Mouse (Mus musculus): Measurements from ENCODE around the gene Prr5. TPM values are rescaled to one million over a fixed set of nuclear protein-coding genes. Genes with fewer than 3 reads are reported as not detected.
A peak's percentile ranks its signal among the peaks of the same experiment; 100 is the strongest.

Prr5 gene
- polyA plus RNA-seq, 1 experiment from 2014 or later: 9.2 TPM

GRCm38 (mm10) chr15:84681455-84682193 lies 12.2 kb downstream of the Prr5 start:
- Histone ChIP-seq H3K4me1 (ENCODE audit: insufficient read depth, low read depth, low read length) (peaks cover 5% of the 10 kb centered on the region; the same call in 1 of the 2 replicates), H3K9ac (replicated peaks; ENCODE audit: low read depth) (peak overlapping the region; percentile 76), H3K36me3 (ENCODE audit: insufficient read depth, low read length) (no peaks in the 10 kb centered on the region), H3K4me2 (replicated peaks; ENCODE audit: low read depth, low read length) (peak overlapping the region; percentile 96), H3K27me3 (replicated peaks; ENCODE audit: insufficient read depth, low read length) (no peaks in the 10 kb centered on the region), H3K9me3 (ENCODE audit: low read length) (no peaks in the 10 kb centered on the region), H3K27ac (ENCODE audit: low read length) (peak overlapping the region; percentile 64; the same call in 1 of the 2 replicates), H3K4me3 (ENCODE audit: low read depth, low read length) (peak overlapping the region; percentile 62)
- no peak for TF ChIP-seq EP300 (IDR thresholded peaks at IDR 0.05)
- TF ChIP-seq CTCF (IDR thresholded peaks at IDR 0.05): peak; percentile 43
- 1% methylated on average over 18 of the region's 31 CpGs for WGBS
- peak; percentile 63 for ATAC-seq
- DNase-seq (ENCODE audit: low spot score): peak; percentile 76

DNA sequence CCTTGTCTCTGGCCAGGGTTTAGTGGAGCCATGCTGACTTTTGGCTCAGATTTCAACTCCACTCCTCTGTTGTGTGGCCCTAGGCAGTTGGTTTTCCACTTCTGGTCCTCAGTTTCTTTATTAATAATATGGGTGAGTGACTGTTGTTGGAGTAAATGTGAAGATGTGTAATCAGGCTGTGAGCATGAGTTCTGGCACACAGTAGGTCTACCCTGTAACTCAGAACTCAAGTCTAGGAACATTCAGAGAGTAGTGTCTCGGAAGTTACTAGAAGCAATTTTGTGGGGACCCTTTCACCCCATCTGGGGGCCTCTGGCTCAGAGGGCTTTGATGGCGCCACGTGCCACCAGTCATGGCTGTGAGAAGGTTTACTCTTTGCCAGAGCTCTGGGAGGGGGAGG lies 12.8 kb downstream of the Prr5 start:
- Histone ChIP-seq H3K9ac (replicated peaks; ENCODE audit: low read depth) (no peak overlapping the region), H3K4me1 (ENCODE audit: insufficient read depth, low read depth, low read length) (peaks cover 5% of the 10 kb centered on the region; the same call in 1 of the 2 replicates), H3K27ac (ENCODE audit: low read length) (no peak overlapping the region), H3K27me3 (replicated peaks; ENCODE audit: insufficient read depth, low read length) (no peaks in the 10 kb centered on the region), H3K4me2 (replicated peaks; ENCODE audit: low read depth, low read length) (peak overlapping the region; percentile 96), H3K36me3 (ENCODE audit: insufficient read depth, low read length) (no peaks in the 10 kb centered on the region), H3K4me3 (ENCODE audit: low read depth, low read length) (no peak overlapping the region), H3K9me3 (ENCODE audit: low read length) (no peaks in the 10 kb centered on the region)
- TF ChIP-seq CTCF (IDR thresholded peaks at IDR 0.05): no peak
- TF ChIP-seq EP300 (IDR thresholded peaks at IDR 0.05): no peak
- DNase-seq (ENCODE audit: low spot score) (no peak), ATAC-seq (no peak)
- WGBS: 81% methylated on average over 3 of the region's 3 CpGs

- no peaks in the 10 kb centered on the region for H3K9me3 ChIP-seq (ENCODE audit: low read length)
- H3K4me3 ChIP-seq (ENCODE audit: low read depth, low read length): no peak overlapping the region
- no peak overlapping the region for H3K9ac ChIP-seq (replicated peaks; ENCODE audit: low read depth)
- peaks cover 5% of the 10 kb centered on the region; the same call in 1 of the 2 replicates for H3K4me1 ChIP-seq (ENCODE audit: insufficient read depth, low read depth, low read length)
- WGBS: 76% methylated on average over 5 of the region's 5 CpGs
- ATAC-seq: no peak
- no peaks in the 10 kb centered on the region for H3K27me3 ChIP-seq (replicated peaks; ENCODE audit: insufficient read depth, low read length)
- no peaks in the 10 kb centered on the region for H3K36me3 ChIP-seq (ENCODE audit: insufficient read depth, low read length)
- TF ChIP-seq EP300 (IDR thresholded peaks at IDR 0.05): no peak
- no peak for TF ChIP-seq CTCF (IDR thresholded peaks at IDR 0.05)
- H3K27ac ChIP-seq (ENCODE audit: low read length): no peak overlapping the region
- DNase-seq (ENCODE audit: low spot score): no peak
- no peak overlapping the region for H3K4me2 ChIP-seq (replicated peaks; ENCODE audit: low read depth, low read length)
These were observed 13.4 kb downstream of the Prr5 start for GRCm38 (mm10) chr15:84682821-84683220.

GRCm38 (mm10) chr15:84684520-84684919 lies 15.1 kb downstream of the Prr5 start:
- ATAC-seq: no peak
- Histone ChIP-seq H3K36me3 (ENCODE audit: insufficient read depth, low read length) (no peaks in the 10 kb centered on the region), H3K4me1 (ENCODE audit: insufficient read depth, low read depth, low read length) (peaks cover 5% of the 10 kb centered on the region; the same call in 1 of the 2 replicates), H3K27me3 (replicated peaks; ENCODE audit: insufficient read depth, low read length) (no peaks in the 10 kb centered on the region), H3K4me3 (ENCODE audit: low read depth, low read length) (no peak overlapping the region), H3K4me2 (replicated peaks; ENCODE audit: low read depth, low read length) (no peak overlapping the region), H3K9ac (replicated peaks; ENCODE audit: low read depth) (no peak overlapping the region), H3K27ac (ENCODE audit: low read length) (no peak overlapping the region), H3K9me3 (ENCODE audit: low read length) (no peaks in the 10 kb centered on the region)
- DNase-seq (ENCODE audit: low spot score): no peak
- WGBS: 80% methylated on average over 5 of the region's 5 CpGs
- TF ChIP-seq EP300 (IDR thresholded peaks at IDR 0.05): no peak
- no peak for TF ChIP-seq CTCF (IDR thresholded peaks at IDR 0.05)

- 49% methylated on average over 3 of the region's 3 CpGs for WGBS
- ATAC-seq (no peak), DNase-seq (ENCODE audit: low spot score) (no peak)
- Histone ChIP-seq H3K4me3 (ENCODE audit: low read depth, low read length) (no peak overlapping the region), H3K9ac (replicated peaks; ENCODE audit: low read depth) (no peak overlapping the region), H3K27ac (ENCODE audit: low read length) (no peak overlapping the region), H3K27me3 (replicated peaks; ENCODE audit: insufficient read depth, low read length) (no peaks in the 10 kb centered on the region), H3K9me3 (ENCODE audit: low read length) (no peaks in the 10 kb centered on the region), H3K4me1 (ENCODE audit: insufficient read depth, low read depth, low read length) (peaks cover 3% of the 10 kb centered on the region; the same call in 1 of the 2 replicates), H3K4me2 (replicated peaks; ENCODE audit: low read depth, low read length) (no peak overlapping the region), H3K36me3 (ENCODE audit: insufficient read depth, low read length) (no peaks in the 10 kb centered on the region)
- TF ChIP-seq EP300 (IDR thresholded peaks at IDR 0.05) (no peak), CTCF (IDR thresholded peaks at IDR 0.05) (no peak)
These were observed 16.0 kb downstream of the Prr5 start for GRCm38 (mm10) chr15:84685417-84685816.

DNA sequence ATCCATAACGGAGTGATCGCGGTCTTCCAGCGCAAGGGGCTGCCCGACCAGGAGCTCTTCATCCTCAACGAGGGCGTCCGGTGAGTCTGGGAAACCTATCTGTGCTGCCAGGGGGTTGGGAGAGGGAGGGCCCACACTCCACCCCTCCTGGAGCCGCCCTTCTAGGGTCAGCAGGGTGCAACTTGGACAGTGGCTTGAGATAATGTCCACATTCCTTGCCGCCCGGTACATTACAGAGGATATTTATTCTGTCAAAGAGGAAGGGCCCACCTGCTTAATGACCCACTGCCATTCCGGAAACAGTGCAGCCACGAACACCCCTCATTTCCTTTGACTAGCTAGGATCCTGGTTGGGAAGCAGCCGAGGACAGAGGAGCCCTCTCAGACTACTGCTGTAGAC lies 18.5 kb downstream of the Prr5 start:
- DNase-seq (ENCODE audit: low spot score): no peak
- H3K4me3 ChIP-seq (ENCODE audit: low read depth, low read length): no peak overlapping the region
- TF ChIP-seq CTCF (IDR thresholded peaks at IDR 0.05): no peak
- TF ChIP-seq EP300 (IDR thresholded peaks at IDR 0.05): peak; percentile 63
- H3K4me2 ChIP-seq (replicated peaks; ENCODE audit: low read depth, low read length): no peak overlapping the region
- 52% methylated on average over 14 of the region's 14 CpGs for WGBS
- H3K27ac ChIP-seq (ENCODE audit: low read length): no peak overlapping the region
- ATAC-seq: peak; percentile 69
- no peaks in the 10 kb centered on the region for H3K27me3 ChIP-seq (replicated peaks; ENCODE audit: insufficient read depth, low read length)
- H3K4me1 ChIP-seq (ENCODE audit: insufficient read depth, low read depth, low read length): no peaks in the 10 kb centered on the region
- no peaks in the 10 kb centered on the region for H3K36me3 ChIP-seq (ENCODE audit: insufficient read depth, low read length)
- no peak overlapping the region for H3K9ac ChIP-seq (replicated peaks; ENCODE audit: low read depth)
- H3K9me3 ChIP-seq (ENCODE audit: low read length): no peaks in the 10 kb centered on the region
